8 mouse cellular contexts compared by ENCODE assay signal in genomic region chr3:84480006-84480897, GRCm38 (mm10). TPM values are rescaled to one million over a fixed set of nuclear protein-coding genes. Genes with fewer than 3 reads are reported as not detected.
DNase-seq lines count a peak whose midpoint lies in the region; ATAC-seq lines count a peak whose summit lies in the region.

Gene Fhdc1, minus strand, starts transcription at chr3:84480429.

- intact Hi-C loops in left cerebral cortex, postnatal 36 days (cut with DNase I), result loop anchor here (5.0 kb wide), 1 partner anchor 128 kb away; no protein-coding TSS in a partner anchor

- under 1% methylated on average over 78 of the region's 82 CpGs for WGBS in forebrain, embryonic 12.5 days
- 0% methylated on average over 78 of the region's 82 CpGs for WGBS in hindbrain, embryonic 13.5 days

- peak; percentile 55 for DNase-seq in MN1 (ENCODE audit: low spot score)
- DNase-seq in c-Kit-positive CD71-positive TER-119-positive erythroid progenitor cells, embryonic 14.5 days (ENCODE audit: low spot score), result peak; percentile 53
- DNase-seq in left cerebral cortex, postnatal 36 days (ENCODE audit: low spot score in 2 of 2), result peak; percentile 50 to 61
- peak; percentile 34 for DNase-seq in right cerebral cortex, postnatal 14 days
- DNase-seq in yolk sac, embryonic 10.5 days (ENCODE audit: low spot score), result peak; percentile 88

- peak within 1 kb of the TSS; percentile 92 for H3K4me2 ChIP-seq in forebrain, embryonic 12.5 days
- peak within 1 kb of the TSS; percentile 98 for H3K4me2 ChIP-seq in hindbrain, embryonic 13.5 days

- H3K9me3 ChIP-seq in forebrain, embryonic 12.5 days, result no peaks in the 10 kb centered on the region
- no peaks in the 10 kb centered on the region for H3K9me3 ChIP-seq in hindbrain, embryonic 13.5 days

- peaks cover 29% of the 10 kb centered on the region for H3K4me1 ChIP-seq in forebrain, embryonic 12.5 days
- peaks cover 30% of the 10 kb centered on the region for H3K4me1 ChIP-seq in hindbrain, embryonic 13.5 days (replicated peaks)

- H3K4me3 ChIP-seq in forebrain, embryonic 12.5 days (replicated peaks), result peak within 1 kb of the TSS; percentile 55
- peak within 1 kb of the TSS; percentile 71 for H3K4me3 ChIP-seq in hindbrain, embryonic 13.5 days

- no peak within 1 kb of the TSS for H3K27ac ChIP-seq in forebrain, embryonic 12.5 days
- H3K27ac ChIP-seq in hindbrain, embryonic 13.5 days, result peak within 1 kb of the TSS; percentile 75

- H3K36me3 ChIP-seq in forebrain, embryonic 12.5 days (replicated peaks), result no peaks in the 10 kb centered on the region
- H3K36me3 ChIP-seq in hindbrain, embryonic 13.5 days, result no peaks in the 10 kb centered on the region

- H3K27me3 ChIP-seq in forebrain, embryonic 12.5 days, result peaks cover 65% of the 10 kb centered on the region
- H3K27me3 ChIP-seq in hindbrain, embryonic 13.5 days, result peaks cover 43% of the 10 kb centered on the region

- peak within 1 kb of the TSS; percentile 62 for H3K9ac ChIP-seq in forebrain, embryonic 12.5 days
- peak within 1 kb of the TSS; percentile 84 for H3K9ac ChIP-seq in hindbrain, embryonic 13.5 days

- ATAC-seq in forebrain, embryonic 12.5 days (ENCODE audit: low FRiP score), result peak; percentile 82
- ATAC-seq in hindbrain, embryonic 13.5 days (ENCODE audit: low FRiP score), result peak; percentile 65
- ATAC-seq in megakaryocyte progenitor cell, adult 5-6 weeks (replicated peaks; ENCODE audit: poor library complexity), result peak; percentile 29

RNA-seq across cellular contexts. Expression of gene Fhdc1, which starts in this region (rescaled TPM):
- 3.5 and 3.6 TPM in 2 replicates for polyA plus RNA-seq in forebrain, embryonic 12.5 days (2016; fragmentation: Nextera tagmentation; extraction: Ambion mirVana)
- polyA plus RNA-seq in hindbrain, embryonic 13.5 days (2015; fragmentation: Nextera tagmentation; extraction: Ambion mirVana), result 4.7 and 4.8 TPM in 2 replicates
- 1 to 10 TPM; 4.1 to 4.6 TPM for total RNA-seq in left cerebral cortex, postnatal 36 days (2021)
- 0.22 and 2.2 TPM in 2 replicates for total RNA-seq in megakaryocyte progenitor cell, adult 5-6 weeks (2015)
- total RNA-seq in megakaryocyte progenitor cell, adult 5-6 weeks (2017), result 0.74 and 0.79 TPM in 2 replicates

Comparison
In these comparisons a context has a peak if more than half of its experiments do, and no peak if none do; other contexts are left out.
1. DNase-seq: peak in every context shown above with its lines; median percentile 88 in yolk sac, embryonic 10.5 days; 56 in left cerebral cortex, postnatal 36 days; 55 in MN1; 53 in c-Kit-positive CD71-positive TER-119-positive erythroid progenitor cells, embryonic 14.5 days; 34 in right cerebral cortex, postnatal 14 days.
2. ATAC-seq: peak in every context shown above with its lines; median percentile 82 in forebrain, embryonic 12.5 days; 65 in hindbrain, embryonic 13.5 days; 29 in megakaryocyte progenitor cell, adult 5-6 weeks.